10 mouse cellular contexts compared by ENCODE assay signal in the genomic region with DNA sequence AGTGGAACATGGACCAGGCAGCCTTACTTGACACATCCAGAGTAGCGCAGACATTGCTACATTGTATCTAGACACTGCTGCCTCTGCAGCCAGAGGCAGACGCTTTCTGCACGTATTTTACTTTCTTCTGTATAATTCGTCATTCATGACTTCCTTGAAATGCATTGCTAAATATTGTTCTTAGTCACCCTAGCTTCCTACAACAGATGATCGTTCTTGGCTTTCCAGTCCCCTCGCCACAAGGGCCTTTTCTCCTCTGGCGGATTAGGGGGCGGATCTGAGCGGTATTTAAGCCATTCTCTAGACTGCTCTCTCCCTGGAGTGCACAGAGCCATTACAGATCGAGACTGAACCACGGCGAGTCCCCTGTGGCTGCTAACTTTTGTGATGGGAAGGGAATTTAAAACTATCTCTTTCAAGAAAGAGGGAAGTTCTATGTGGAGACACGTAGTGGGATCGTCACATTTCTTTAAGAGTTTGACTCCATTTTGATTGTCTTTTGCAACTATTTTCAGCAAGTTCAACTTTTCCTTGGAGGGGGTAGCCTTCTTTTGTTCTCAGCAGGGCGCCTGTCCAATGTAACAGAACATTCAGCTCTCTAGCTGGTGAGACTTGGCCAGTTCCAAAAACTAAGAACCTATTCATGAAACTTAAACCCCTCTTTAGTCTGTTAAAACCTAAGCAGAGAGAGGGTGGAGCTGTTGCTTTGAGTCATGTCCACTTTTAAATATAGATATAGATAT. TPM values are rescaled to one million over a fixed set of nuclear protein-coding genes. Genes with fewer than 3 reads are reported as not detected.
DNase-seq lines count a peak whose midpoint lies in the region; ATAC-seq and TF ChIP-seq lines count a peak whose summit lies in the region.
"Had no signal": no experiment of that assay in that cellular context is flagged by ENCODE, and none has a peak within 500 bp of the region (broad histone marks: within the 10 kb centered on the region; RNA-seq: fewer than 3 reads in every experiment).

No protein-coding gene starts in this region.

- H3K36me3 ChIP-seq in embryonic facial prominence, embryonic 10.5 days (replicated peaks), result no peaks in the 10 kb centered on the region; the same call in 1 of the 2 replicates
- H3K36me3 ChIP-seq in hindbrain, embryonic 14.5 days (replicated peaks; ENCODE audit: control insufficient read depth, insufficient read depth), result no peaks in the 10 kb centered on the region

- no peak overlapping the region for H3K4me3 ChIP-seq in layer of hippocampus, adult 2 months
- no peak overlapping the region for H3K4me3 ChIP-seq in embryonic facial prominence, embryonic 10.5 days
- no peak overlapping the region for H3K4me3 ChIP-seq in hindbrain, embryonic 14.5 days (replicated peaks; ENCODE audit: low read length)
- H3K4me3 ChIP-seq: erythroblast, embryonic 14.5 days had no signal

- whole genome bisulfite sequencing in embryonic facial prominence, embryonic 10.5 days, result 25% methylated on average over 15 of the region's 15 CpGs
- WGBS in hindbrain, embryonic 14.5 days, result 13% methylated on average over 15 of the region's 15 CpGs

- H3K4me1 ChIP-seq in embryonic facial prominence, embryonic 10.5 days, result peaks cover 58% of the 10 kb centered on the region
- H3K4me1 ChIP-seq in hindbrain, embryonic 14.5 days (replicated peaks; ENCODE audit: control insufficient read depth, insufficient read depth, low read length), result peaks cover 5% of the 10 kb centered on the region

- ATAC-seq in hindbrain, embryonic 14.5 days (ENCODE audit: low FRiP score), result peak; percentile 61; the same call in 1 of the 2 replicates

- H3K9ac ChIP-seq in hindbrain, embryonic 14.5 days, result no peak overlapping the region

- no peaks in the 10 kb centered on the region for H3K9me3 ChIP-seq in embryonic facial prominence, embryonic 10.5 days
- no peaks in the 10 kb centered on the region for H3K9me3 ChIP-seq in hindbrain, embryonic 14.5 days (ENCODE audit: control insufficient read depth, low read length)

- 0 out of 2 replicates have a peak, but pooled peaks cover 7% of the 10 kb centered on the region for H3K27me3 ChIP-seq in embryonic facial prominence, embryonic 10.5 days (replicated peaks; ENCODE audit: low read depth, poor library complexity, severe bottlenecking)
- H3K27me3 ChIP-seq in hindbrain, embryonic 14.5 days (ENCODE audit: control insufficient read depth, insufficient read depth, low read length), result no peaks in the 10 kb centered on the region

- peak overlapping the region; percentile 60 for H3K27ac ChIP-seq in layer of hippocampus, adult 2 months
- H3K27ac ChIP-seq in embryonic facial prominence, embryonic 10.5 days (replicated peaks), result peak overlapping the region; percentile 49; the same call in 1 of the 2 replicates
- H3K27ac ChIP-seq in hindbrain, embryonic 14.5 days, result peak overlapping the region; percentile 3; the same call in 1 of the 2 replicates

- no peak overlapping the region for H3K4me2 ChIP-seq in hindbrain, embryonic 14.5 days (replicated peaks)

- DNase-seq in layer of hippocampus, adult 2 months (ENCODE audit: low spot score in 2 of 2), result no peak
- no peak for DNase-seq in layer of hippocampus, adult 11-12 months (ENCODE audit: low spot score)
- peak; percentile 36 for DNase-seq in embryonic facial prominence, embryonic 10.5 days (ENCODE audit: low spot score)
- peak; percentile 46 for DNase-seq in hindbrain, embryonic 14.5 days (ENCODE audit: low spot score)
- peak; percentile 50 for DNase-seq in naive thymus-derived CD4-positive, alpha-beta T cell, adult 2 months (ENCODE audit: low read depth)
- no peak for DNase-seq in cerebellum, adult 11-12 months
- no peak for DNase-seq in kidney, adult 8-10 months
- no peak for DNase-seq in cerebellum, adult 9-10 months

- TF ChIP-seq CTCF in layer of hippocampus, adult 2 months (conservative IDR thresholded peaks at IDR 0.05), result no peak

RNA-seq across cellular contexts. Expression of a gene that starts 10.6 kb away (rescaled TPM):
- 10 to 100 TPM; 37.1 to 40.7 TPM for total RNA-seq in layer of hippocampus, adult 2 months (2021)
- 30.3 and 48.2 TPM in 2 replicates for polyA plus RNA-seq in embryonic facial prominence, embryonic 10.5 days (2016; fragmentation: Nextera tagmentation; extraction: Ambion mirVana)
- polyA plus RNA-seq in hindbrain, embryonic 14.5 days (2014; fragmentation: Nextera tagmentation; extraction: Ambion mirVana), result 36.4 and 40.4 TPM in 2 replicates

RNA-seq across cellular contexts. Expression of a gene that starts 43.7 kb away (rescaled TPM):
- total RNA-seq in layer of hippocampus, adult 2 months (2021), result not detected
- polyA plus RNA-seq in embryonic facial prominence, embryonic 10.5 days (2016; fragmentation: Nextera tagmentation; extraction: Ambion mirVana), result not detected in 2 replicates
- polyA plus RNA-seq in hindbrain, embryonic 14.5 days (2014; fragmentation: Nextera tagmentation; extraction: Ambion mirVana), result 0.08 TPM in 1 of 2 replicates, not detected in the other
- total RNA-seq: left cerebral cortex, postnatal 10 days had no signal
- polyA plus RNA-seq: erythroblast, embryonic 14.5 days had no signal

Comparison
In these comparisons a context has a peak if more than half of its experiments do, and no peak if none do; other contexts are left out.
1. DNase-seq: peak in embryonic facial prominence, embryonic 10.5 days (single experiment), hindbrain, embryonic 14.5 days (single experiment) and naive thymus-derived CD4-positive, alpha-beta T cell, adult 2 months (single experiment); none in layer of hippocampus, adult 2 months (0 of 2), layer of hippocampus, adult 11-12 months (single experiment), cerebellum, adult 11-12 months (single experiment), kidney, adult 8-10 months (0 of 2) and cerebellum, adult 9-10 months (single experiment).
2. H3K27ac ChIP-seq: peak in every context shown above with its lines; median percentile 60 in layer of hippocampus, adult 2 months; 49 in embryonic facial prominence, embryonic 10.5 days; 3 in hindbrain, embryonic 14.5 days.